Mouse (Mus musculus): ENCODE measurements at regions not wholly inside any gene's neighbourhood (a gene's known extent, or its start where the extent isn't known, plus 50 kb on each side); places are given as distances from the start of the nearest gene placed in this dataset.

GRCm38 (mm10) chr15:52232442-52232841 lies 1652.3 kb upstream of the Gm7489 start:
- no peaks in the 10 kb centered on the region for H3K36me3 ChIP-seq (ENCODE audit: control insufficient read depth, insufficient read depth, low read length)
- 88% methylated on average over 5 of the region's 5 CpGs for WGBS

DNA sequence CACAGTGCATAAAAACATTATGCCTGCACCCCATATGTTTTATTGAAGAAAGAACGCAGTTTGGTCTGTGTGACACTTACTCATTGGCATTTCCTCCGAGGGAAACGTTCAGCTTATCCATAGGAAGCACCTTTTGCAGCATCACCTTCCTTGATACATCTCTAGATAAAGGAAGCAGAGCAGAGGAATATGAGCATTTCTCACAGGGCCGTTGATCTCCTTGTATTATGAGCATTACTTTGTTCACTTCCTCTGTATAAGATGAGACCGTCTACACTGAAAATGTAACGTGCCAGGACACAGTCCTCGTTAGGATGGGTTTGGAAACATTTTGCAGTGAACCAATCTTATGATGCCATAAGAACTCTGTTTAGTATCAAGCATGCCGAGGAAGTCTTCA lies 1648.5 kb upstream of the Gm7489 start:
- 33% methylated on average over 8 of the region's 8 CpGs for WGBS
- no peak overlapping the region for H3K4me3 ChIP-seq (replicated peaks; ENCODE audit: low read length)
- no peak overlapping the region for H3K9ac ChIP-seq (ENCODE audit: low read length)
- H3K4me2 ChIP-seq (ENCODE audit: low read depth, low read length) = peak overlapping the region; percentile 4; the same call in 1 of the 2 replicates
- no peaks in the 10 kb centered on the region for H3K27me3 ChIP-seq (ENCODE audit: control insufficient read depth, insufficient read depth, low read length)
- no peaks in the 10 kb centered on the region for H3K36me3 ChIP-seq (ENCODE audit: control insufficient read depth, insufficient read depth, low read length)
- no peaks in the 10 kb centered on the region; the same call in 1 of the 2 replicates for H3K4me1 ChIP-seq (ENCODE audit: control insufficient read depth, insufficient read depth, low read length)
- no peak for ATAC-seq (ENCODE audit: insufficient read depth, low FRiP score)
- H3K27ac ChIP-seq (ENCODE audit: low read length) = no peak overlapping the region
- H3K9me3 ChIP-seq (replicated peaks; ENCODE audit: control insufficient read depth, low read length) = no peaks in the 10 kb centered on the region

More at GRCm38 (mm10) chr15:52232442-52232841, 1652.3 kb upstream of the Gm7489 start:
- no peak for ATAC-seq (ENCODE audit: insufficient read depth, low FRiP score)
- Histone ChIP-seq H3K4me3 (replicated peaks; ENCODE audit: low read length) (no peak overlapping the region), H3K9ac (ENCODE audit: low read length) (no peak overlapping the region), H3K4me2 (ENCODE audit: low read depth, low read length) (no peak overlapping the region), H3K4me1 (ENCODE audit: control insufficient read depth, insufficient read depth, low read length) (no peaks in the 10 kb centered on the region; the same call in 1 of the 2 replicates), H3K9me3 (replicated peaks; ENCODE audit: control insufficient read depth, low read length) (no peaks in the 10 kb centered on the region), H3K27ac (ENCODE audit: low read length) (no peak overlapping the region), H3K27me3 (ENCODE audit: control insufficient read depth, insufficient read depth, low read length) (no peaks in the 10 kb centered on the region)

GRCm38 (mm10) chr15:52242890-52243289 lies 1641.8 kb upstream of the Gm7489 start:
- Histone ChIP-seq H3K4me3 (replicated peaks; ENCODE audit: low read length) (no peak overlapping the region), H3K4me1 (ENCODE audit: control insufficient read depth, insufficient read depth, low read length) (no peaks in the 10 kb centered on the region), H3K9ac (ENCODE audit: low read length) (no peak overlapping the region), H3K27ac (ENCODE audit: low read length) (no peak overlapping the region), H3K27me3 (ENCODE audit: control insufficient read depth, insufficient read depth, low read length) (no peaks in the 10 kb centered on the region), H3K36me3 (ENCODE audit: control insufficient read depth, insufficient read depth, low read length) (no peaks in the 10 kb centered on the region), H3K4me2 (ENCODE audit: low read depth, low read length) (no peak overlapping the region), H3K9me3 (replicated peaks; ENCODE audit: control insufficient read depth, low read length) (no peaks in the 10 kb centered on the region)
- ATAC-seq (ENCODE audit: insufficient read depth, low FRiP score) = no peak
- 87% methylated on average over 1 of the region's 1 CpGs for WGBS

Measured in stomach, embryonic 16.5 days (tissue).